Mouse (Mus musculus): ENCODE data around the gene Cd37. TPM values are rescaled to one million over a fixed set of nuclear protein-coding genes. Genes with fewer than 3 reads are reported as not detected.

The Cd37 gene
- polyA plus RNA-seq, 1 experiment: 11.2 TPM

Other genes starting within 250 kb of the Cd37 start
- gene Irf3, start 241.5 kb downstream of the Cd37 start, polyA plus RNA-seq (2012; rRNA removed): 88.4 and 88.6 TPM in 2 replicates
- gene Bcl2l12, start 240.4 kb downstream of the Cd37 start, polyA plus RNA-seq (2012; rRNA removed): 5.4 and 5.9 TPM in 2 replicates
- 126 and 127 TPM in 2 replicates for gene Scaf1, start 222.8 kb downstream of the Cd37 start, polyA plus RNA-seq (2012; rRNA removed)
- 27.6 and 32.5 TPM in 2 replicates for gene Rras, start 221.2 kb downstream of the Cd37 start, polyA plus RNA-seq (2012; rRNA removed)
- 20.5 and 22.4 TPM in 2 replicates for gene Prr12, start 186.2 kb downstream of the Cd37 start, polyA plus RNA-seq (2012; rRNA removed)
- 81.7 and 86.5 TPM in 2 replicates for gene Nosip, start 176.7 kb downstream of the Cd37 start, polyA plus RNA-seq (2012; rRNA removed)
- gene Prrg2, start 176.4 kb downstream of the Cd37 start, polyA plus RNA-seq (2012; rRNA removed): 15.5 and 15.6 TPM in 2 replicates
- 13.4 and 16.9 TPM in 2 replicates for gene Rcn3, start 146.9 kb downstream of the Cd37 start, polyA plus RNA-seq (2012; rRNA removed)
- gene Fcgrt, start 135.3 kb downstream of the Cd37 start, polyA plus RNA-seq (2012; rRNA removed): 34.0 and 34.2 TPM in 2 replicates
- 383 and 419 TPM in 2 replicates for gene Rps11, start 114.7 kb downstream of the Cd37 start, polyA plus RNA-seq (2012; rRNA removed)
- 1,438 and 1,804 TPM in 2 replicates for gene Rpl13a, start 110.4 kb downstream of the Cd37 start, polyA plus RNA-seq (2012; rRNA removed)
- gene Gm45713, start 102.9 kb downstream of the Cd37 start, polyA plus RNA-seq (2012; rRNA removed): 0.06 and 0.12 TPM in 2 replicates
- gene Flt3l, start 102.7 kb downstream of the Cd37 start, polyA plus RNA-seq (2012; rRNA removed): 25.2 and 29.6 TPM in 2 replicates
- 54.2 and 61.5 TPM in 2 replicates for gene Pih1d1, start 84.8 kb downstream of the Cd37 start, polyA plus RNA-seq (2012; rRNA removed)
- gene Aldh16a1, start 84.5 kb downstream of the Cd37 start, polyA plus RNA-seq (2012; rRNA removed): 10.1 and 10.8 TPM in 2 replicates
- gene Slc17a7, start 75.2 kb downstream of the Cd37 start, polyA plus RNA-seq (2012; rRNA removed): 858 and 911 TPM in 2 replicates
- gene Gfy, start 59.5 kb downstream of the Cd37 start, polyA plus RNA-seq (2012; rRNA removed): 0.96 and 3.7 TPM in 2 replicates
- gene Pth2, start 58.1 kb downstream of the Cd37 start, polyA plus RNA-seq (2012; rRNA removed): 0.90 and 1.4 TPM in 2 replicates
- 4.1 TPM in 2 replicates for gene Ccdc155, start 34.2 kb downstream of the Cd37 start, polyA plus RNA-seq (2012; rRNA removed)
- gene Dkkl1, start 27.0 kb downstream of the Cd37 start, polyA plus RNA-seq (2012; rRNA removed): 29.5 and 29.9 TPM in 2 replicates
- gene Tead2, start 23.4 kb downstream of the Cd37 start, polyA plus RNA-seq (2012; rRNA removed): 6.0 and 9.6 TPM in 2 replicates
- gene Slc6a16, start 2.0 kb upstream of the Cd37 start, polyA plus RNA-seq (2012; rRNA removed): 1.1 and 1.2 TPM in 2 replicates
- 0.20 and 0.29 TPM in 2 replicates for gene Slc6a21, start 38.4 kb upstream of the Cd37 start, polyA plus RNA-seq (2012; rRNA removed)
- gene Trpm4, start 94.7 kb upstream of the Cd37 start, polyA plus RNA-seq (2012; rRNA removed): 22.6 and 24.5 TPM in 2 replicates
- gene Hrc, start 96.2 kb upstream of the Cd37 start, polyA plus RNA-seq (2012; rRNA removed): 0.60 and 0.61 TPM in 2 replicates
- 114 and 126 TPM in 2 replicates for gene Ppfia3, start 127.9 kb upstream of the Cd37 start, polyA plus RNA-seq (2012; rRNA removed)
- 241 and 267 TPM in 2 replicates for gene Lin7b, start 131.5 kb upstream of the Cd37 start, polyA plus RNA-seq (2012; rRNA removed)
- gene Snrnp70, start 156.6 kb upstream of the Cd37 start, polyA plus RNA-seq (2012; rRNA removed): 854 and 909 TPM in 2 replicates
- 0.06 TPM in 1 of 2 replicates, not detected in the other for gene Kcna7, start 166.5 kb upstream of the Cd37 start, polyA plus RNA-seq (2012; rRNA removed)
- 0.12 and 0.23 TPM in 2 replicates for gene Ntf5, start 174.6 kb upstream of the Cd37 start, polyA plus RNA-seq (2012; rRNA removed)
- gene Lhb, start 181.7 kb upstream of the Cd37 start, polyA plus RNA-seq (2012; rRNA removed): not detected in 2 replicates
- gene Gys1, start 195.7 kb upstream of the Cd37 start, polyA plus RNA-seq (2012; rRNA removed): 20.5 and 20.9 TPM in 2 replicates
- gene Ruvbl2, start 199.0 kb upstream of the Cd37 start, polyA plus RNA-seq (2012; rRNA removed): 46.9 and 47.2 TPM in 2 replicates
- 647 and 719 TPM in 2 replicates for gene Ftl1, start 220.8 kb upstream of the Cd37 start, polyA plus RNA-seq (2012; rRNA removed)
- 108 and 110 TPM in 2 replicates for gene Bax, start 227.8 kb upstream of the Cd37 start, polyA plus RNA-seq (2012; rRNA removed)
- gene Tulp2, start 242.8 kb upstream of the Cd37 start, polyA plus RNA-seq (2012; rRNA removed): 0.12 and 0.17 TPM in 2 replicates
- 0.23 TPM in 1 of 2 replicates, not detected in the other for gene Gm45808, start 247.7 kb upstream of the Cd37 start, polyA plus RNA-seq (2012; rRNA removed)
- 8.0 and 8.8 TPM in 2 replicates for gene Dhdh, start 249.7 kb upstream of the Cd37 start, polyA plus RNA-seq (2012; rRNA removed)

Measured in frontal cortex, adult 2 months (tissue).